Mouse (Mus musculus) midbrain, postnatal 0 days (tissue): ENCODE measurements around the gene Tmigd3. TPM values are rescaled to one million over a fixed set of nuclear protein-coding genes. Genes with fewer than 3 reads are reported as not detected.
"Not testable (repeated sequence)": the region's sequence is repeated elsewhere in the genome, so short reads cannot be mapped to it uniquely, and the experiment has no call there.

Experiments
- ATAC-seq: fragments of 200-750 bp; cut with Nextera tagmentation; 2 replicates; pipeline ENCODE4 v1.8.0; 2017; ENCODE audit warnings: moderate number of reproducible peaks, mild to moderate bottlenecking, moderate TSS enrichment, moderate library complexity; ENCODE audit not compliant: low FRiP score
- DNase-seq: peaks from one replicate; pipeline ENCODE4 v3.0.0-alpha.2; 2015; ENCODE audit warnings: low spot score
- H3K27ac ChIP-seq: fragments of 300-500 bp; sonication (generic); 2 replicates; pipeline ENCODE4 v1.5.1; 2014; ENCODE audit warnings: low read depth, mild to moderate bottlenecking, low read length, mixed read lengths
- H3K27me3 ChIP-seq: fragments of 300-500 bp; sonication (generic); 2 replicates; pipeline ENCODE4 v1.6.1; 2014; ENCODE audit warnings: low read length, control low read depth, mixed read lengths; ENCODE audit not compliant: insufficient read depth
- H3K36me3 ChIP-seq: fragments of 300-500 bp; sonication (generic); 2 replicates; pipeline ENCODE4 v1.6.1; 2014; ENCODE audit warnings: low read length, control low read depth, mixed read lengths; ENCODE audit not compliant: insufficient read depth
- H3K4me1 ChIP-seq: fragments of 300-500 bp; sonication (generic); 2 replicates; pipeline ENCODE4 v1.6.1; 2014; ENCODE audit warnings: mild to moderate bottlenecking, control low read depth, antibody characterized with exemption, low read length, mixed read lengths; ENCODE audit not compliant: insufficient read depth
- H3K4me2 ChIP-seq: fragments of 300-500 bp; sonication (generic); 2 replicates; pipeline ENCODE4 v1.6.1; 2014; ENCODE audit warnings: low read depth, mild to moderate bottlenecking, low read length, mixed read lengths; ENCODE audit not compliant: poor library complexity, severe bottlenecking
- H3K4me3 ChIP-seq: fragments of 300-500 bp; sonication (generic); 2 replicates; pipeline ENCODE4 v1.5.1; 2014; ENCODE audit warnings: low read depth, mild to moderate bottlenecking, low read length, moderate library complexity
- H3K9ac ChIP-seq: fragments of 300-500 bp; sonication (generic); replicated peaks from 2 replicates; pipeline ENCODE4 v1.6.1; 2014; ENCODE audit warnings: mild to moderate bottlenecking, low read length, moderate library complexity, mixed read lengths; ENCODE audit not compliant: poor library complexity, severe bottlenecking
- H3K9me3 ChIP-seq: fragments of 300-500 bp; sonication (generic); 2 replicates; pipeline ENCODE4 v1.6.1; 2016; ENCODE audit warnings: low read length, control low read depth
- CTCF ChIP-seq: IDR thresholded peaks from 2 replicates; pipeline ENCODE4 v1.5.1; 2016; ENCODE audit warnings: antibody characterized with exemption, mild to moderate bottlenecking
- WGBS: fragments of 180-500 bp; shearing (Covaris S2); extraction: QIAGEN DNeasy Blood & Tissue Kit; methylation state at CpG from one replicate; pipeline ENCODE4 v1.1.7; 2014; 5-methylcytosine and 5-hydroxymethylcytosine counted together
- polyA plus RNA-seq: library from polyadenylated mRNA; unstranded; fragments of >200 nt; fragmentation: Nextera tagmentation; extraction: Ambion mirVana; gene quantifications from 2 replicates; pipeline ENCODE4 v1.2.1, GENCODE M21; 2015
- total RNA-seq: library from RNA; depleted of rRNA; stranded (reverse); fragments of >200 nt; gene quantifications from 2 replicates; pipeline ENCODE4 v1.2.3, GENCODE M21; 2014

Tmigd3 gene
- total and polyA plus RNA-seq, 2 experiments from 2014 or later = not detected

- Histone ChIP-seq H3K27ac (no peak overlapping the region), H3K4me3 (no peak overlapping the region), H3K9me3 (no peaks in the 10 kb centered on the region), H3K27me3 (no peaks in the 10 kb centered on the region), H3K4me2 (no peak overlapping the region), H3K9ac (no peak overlapping the region), H3K36me3 (no peaks in the 10 kb centered on the region), H3K4me1 (no peaks in the 10 kb centered on the region)
- DNase-seq (no peak), ATAC-seq (no peak)
- WGBS = 85% methylated on average over 3 of the region's 3 CpGs
- TF ChIP-seq CTCF = no peak
Observed at GRCm38 (mm10) chr3:105918355-105918745, 47.6 kb downstream of the Tmigd3 start.

GRCm38 (mm10) chr3:105920743-105921142, 50.0 kb downstream of the Tmigd3 start:
- not testable (repeated sequence) for H3K9me3 ChIP-seq, H3K4me2 ChIP-seq, H3K27ac ChIP-seq, H3K4me1 ChIP-seq, H3K36me3 ChIP-seq, H3K27me3 ChIP-seq, H3K4me3 ChIP-seq, H3K9ac ChIP-seq, ATAC-seq, DNase-seq

- 79% methylated on average over 2 of the region's 2 CpGs for WGBS
- H3K4me2 ChIP-seq = no peak overlapping the region
- H3K4me1 ChIP-seq = no peaks in the 10 kb centered on the region
- no peak overlapping the region for H3K9ac ChIP-seq
- ATAC-seq (no peak), DNase-seq (no peak)
- no peak for TF ChIP-seq CTCF
- no peak overlapping the region for H3K4me3 ChIP-seq
- H3K27ac ChIP-seq = no peak overlapping the region
- no peaks in the 10 kb centered on the region for H3K9me3 ChIP-seq
- H3K27me3 ChIP-seq = no peaks in the 10 kb centered on the region
- H3K36me3 ChIP-seq = no peaks in the 10 kb centered on the region
Observed at GRCm38 (mm10) chr3:105921959-105922358, 51.3 kb downstream of the Tmigd3 start.

GRCm38 (mm10) chr3:105924616-105925015, 53.9 kb downstream of the Tmigd3 start:
- DNase-seq (no peak), ATAC-seq (no peak)
- Histone ChIP-seq H3K36me3 (no peaks in the 10 kb centered on the region), H3K27me3 (no peaks in the 10 kb centered on the region), H3K4me3 (no peak overlapping the region), H3K27ac (no peak overlapping the region), H3K9ac (no peak overlapping the region), H3K4me2 (no peak overlapping the region), H3K4me1 (no peaks in the 10 kb centered on the region), H3K9me3 (no peaks in the 10 kb centered on the region)
- TF ChIP-seq CTCF = no peak
- 89% methylated on average over 9 of the region's 9 CpGs for WGBS

- H3K4me2 ChIP-seq = no peak overlapping the region
- H3K9ac ChIP-seq = no peak overlapping the region
- no peak overlapping the region for H3K4me3 ChIP-seq
- no peaks in the 10 kb centered on the region for H3K4me1 ChIP-seq
- ATAC-seq (no peak), DNase-seq (no peak)
- H3K9me3 ChIP-seq = no peaks in the 10 kb centered on the region
- TF ChIP-seq CTCF = no peak
- H3K27ac ChIP-seq = no peak overlapping the region
- 89% methylated on average over 7 of the region's 7 CpGs for WGBS
- no peaks in the 10 kb centered on the region for H3K27me3 ChIP-seq
- H3K36me3 ChIP-seq = no peaks in the 10 kb centered on the region
Observed at GRCm38 (mm10) chr3:105927561-105928194, 57.0 kb downstream of the Tmigd3 start.

- Histone ChIP-seq H3K27ac (no peak overlapping the region), H3K4me3 (no peak overlapping the region), H3K9ac (no peak overlapping the region), H3K9me3 (no peaks in the 10 kb centered on the region), H3K4me2 (no peak overlapping the region), H3K4me1 (no peaks in the 10 kb centered on the region), H3K36me3 (no peaks in the 10 kb centered on the region), H3K27me3 (no peaks in the 10 kb centered on the region)
- no peak for ATAC-seq
- 92% methylated on average over 3 of the region's 3 CpGs for WGBS
- TF ChIP-seq CTCF = no peak
- DNase-seq = no peak
Observed at GRCm38 (mm10) chr3:105928195-105928569, 57.5 kb downstream of the Tmigd3 start.
